Mouse (Mus musculus): ENCODE data around the gene Gm17428. TPM values are rescaled to one million over a fixed set of nuclear protein-coding genes. Genes with fewer than 3 reads are reported as not detected.

Gm17428 gene
- total and polyA plus RNA-seq, 3 experiments = not detected

DNA sequence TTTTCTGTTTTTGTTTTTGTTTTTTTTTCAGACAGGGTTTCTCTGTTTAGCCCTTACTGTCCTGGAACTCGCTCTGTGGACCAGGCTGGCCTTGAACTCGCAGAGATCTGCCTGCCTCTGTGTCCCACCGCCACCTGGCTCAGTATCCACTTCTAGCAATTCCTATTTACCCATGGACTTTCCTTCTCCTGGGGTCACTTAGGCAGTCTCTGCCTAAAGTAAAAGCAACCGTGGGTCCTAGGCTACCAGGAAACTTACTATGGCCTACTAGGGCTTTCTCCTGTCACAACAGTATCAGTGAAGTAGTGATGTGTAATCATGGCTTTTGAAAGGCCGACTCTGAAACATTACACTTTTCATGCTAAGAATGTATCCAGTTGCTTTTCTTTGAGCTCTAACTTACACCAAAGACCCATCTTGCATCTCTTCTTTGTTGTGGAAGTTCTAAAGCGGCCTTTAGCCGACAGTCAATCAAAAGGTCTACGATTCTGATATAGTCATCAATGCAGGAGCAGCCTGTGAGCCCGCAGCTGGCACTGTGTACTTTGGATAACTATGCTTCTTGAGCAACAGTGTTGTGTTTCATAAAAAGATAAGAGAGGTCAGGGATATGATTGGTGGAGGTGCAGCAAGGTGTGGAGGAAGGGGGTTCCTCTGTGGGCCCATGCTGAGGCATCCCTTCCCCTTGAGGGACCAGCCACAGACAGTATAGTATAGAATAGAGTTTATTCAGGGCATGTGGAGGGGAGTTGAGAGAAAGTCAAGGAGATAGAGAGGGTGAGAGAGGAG lies 30.6 kb downstream of the Gm17428 start:
- no peak overlapping the region for H3K4me3 ChIP-seq
- H3K36me3 ChIP-seq (ENCODE audit: control insufficient read depth, insufficient read depth, low read length) = no peaks in the 10 kb centered on the region
- WGBS = 83% methylated on average over 9 of the region's 9 CpGs
- no peaks in the 10 kb centered on the region for H3K79me2 ChIP-seq (replicated peaks; ENCODE audit: control insufficient read depth, insufficient read depth, low read length)
- H3K27me3 ChIP-seq (ENCODE audit: control insufficient read depth, insufficient read depth, low read length) = no peaks in the 10 kb centered on the region
- H3K27ac ChIP-seq = peak overlapping the region; percentile 16; the same call in 1 of the 2 replicates
- DNase-seq = peak in 1 of 2 experiments; percentile 6
- peaks cover 14% of the 10 kb centered on the region for H3K4me1 ChIP-seq (ENCODE audit: control insufficient read depth, insufficient read depth, low read length)
- intact Hi-C loops (cut with DNase I) = no loop called here
- TF ChIP-seq EP300 (IDR thresholded peaks at IDR 0.05; ENCODE audit: insufficient read depth, low read depth, low read length) = no peak
- 0 out of 2 replicates have a peak, but pooled peaks have one; percentile 26 for TF ChIP-seq POLR2A (IDR thresholded peaks at IDR 0.05; ENCODE audit: insufficient read depth, low read depth, low read length)
- no peak for TF ChIP-seq CTCF (IDR thresholded peaks at IDR 0.05)
- H3K9ac ChIP-seq (ENCODE audit: low read depth, low read length) = no peak overlapping the region

DNA sequence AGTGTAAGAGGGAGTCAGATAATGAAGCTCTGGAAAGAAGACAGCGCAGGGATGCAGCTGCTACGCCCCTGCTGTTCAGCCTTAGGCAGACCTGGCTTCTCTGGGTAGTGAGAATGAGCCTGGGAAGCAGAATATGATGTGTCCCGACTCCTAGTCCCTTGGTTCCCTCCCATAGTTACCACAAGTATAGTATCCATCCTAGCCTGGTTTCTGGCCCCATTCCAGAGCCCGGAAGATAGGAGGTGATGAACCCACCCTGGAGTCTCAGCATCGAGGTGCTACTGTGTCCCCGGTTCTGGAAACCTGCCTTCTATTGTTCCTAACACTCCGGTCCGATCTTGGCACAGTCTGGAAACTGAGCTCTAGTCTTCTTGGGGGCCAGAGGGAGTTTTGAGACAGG lies 31.7 kb downstream of the Gm17428 start:
- no peak overlapping the region for H3K4me3 ChIP-seq
- DNase-seq = no peak
- H3K36me3 ChIP-seq (ENCODE audit: control insufficient read depth, insufficient read depth, low read length) = no peaks in the 10 kb centered on the region
- peaks cover 13% of the 10 kb centered on the region for H3K4me1 ChIP-seq (ENCODE audit: control insufficient read depth, insufficient read depth, low read length)
- 43% methylated on average over 8 of the region's 8 CpGs for WGBS
- H3K27ac ChIP-seq = no peak overlapping the region
- H3K27me3 ChIP-seq (ENCODE audit: control insufficient read depth, insufficient read depth, low read length) = no peaks in the 10 kb centered on the region
- no peak overlapping the region for H3K9ac ChIP-seq (ENCODE audit: low read depth, low read length)
- no peak for TF ChIP-seq CTCF (IDR thresholded peaks at IDR 0.05)
- TF ChIP-seq EP300 (IDR thresholded peaks at IDR 0.05; ENCODE audit: insufficient read depth, low read depth, low read length) = no peak
- no peak for TF ChIP-seq POLR2A (IDR thresholded peaks at IDR 0.05; ENCODE audit: insufficient read depth, low read depth, low read length)
- intact Hi-C loops (cut with DNase I) = no loop called here
- H3K79me2 ChIP-seq (replicated peaks; ENCODE audit: control insufficient read depth, insufficient read depth, low read length) = no peaks in the 10 kb centered on the region

DNA sequence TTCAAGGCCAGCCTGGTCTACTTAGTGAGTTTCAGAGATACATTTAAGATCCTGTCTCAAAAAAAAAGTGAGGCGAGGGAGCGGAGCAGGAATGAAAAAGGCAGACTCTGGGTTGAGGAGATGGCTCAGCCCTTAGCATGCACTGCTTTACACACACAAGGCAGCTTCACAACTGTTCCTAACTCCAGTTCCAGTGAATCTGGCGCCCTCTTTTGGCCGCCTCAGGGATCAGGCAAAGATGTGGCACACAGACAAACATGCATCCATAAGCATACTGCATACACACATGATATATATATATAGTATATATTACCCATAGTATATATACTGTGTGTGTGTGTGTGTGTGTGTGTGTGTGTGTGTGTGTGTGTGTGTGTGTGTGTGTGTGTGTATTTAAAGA lies 34.4 kb downstream of the Gm17428 start:
- no peak for DNase-seq
- no peaks in the 10 kb centered on the region for H3K36me3 ChIP-seq (ENCODE audit: control insufficient read depth, insufficient read depth, low read length)
- peaks cover 1% of the 10 kb centered on the region; the same call in 1 of the 2 replicates for H3K4me1 ChIP-seq (ENCODE audit: control insufficient read depth, insufficient read depth, low read length)
- no peak overlapping the region for H3K4me3 ChIP-seq
- H3K27me3 ChIP-seq (ENCODE audit: control insufficient read depth, insufficient read depth, low read length) = no peaks in the 10 kb centered on the region
- 78% methylated on average over 4 of the region's 4 CpGs for WGBS
- H3K79me2 ChIP-seq (replicated peaks; ENCODE audit: control insufficient read depth, insufficient read depth, low read length) = no peaks in the 10 kb centered on the region; the same call in 1 of the 2 replicates
- intact Hi-C loops (cut with DNase I) = loop anchor here (10.0 kb wide), 1 partner anchor 326 kb away; the partner anchor contains the start of genes 1700123O20Rik and Acin1
- TF ChIP-seq CTCF (IDR thresholded peaks at IDR 0.05) (peak; percentile 34), POLR2A (IDR thresholded peaks at IDR 0.05; ENCODE audit: insufficient read depth, low read depth, low read length) (no peak)
- H3K9ac ChIP-seq (ENCODE audit: low read depth, low read length) = no peak overlapping the region
- no peak overlapping the region for H3K27ac ChIP-seq

DNA sequence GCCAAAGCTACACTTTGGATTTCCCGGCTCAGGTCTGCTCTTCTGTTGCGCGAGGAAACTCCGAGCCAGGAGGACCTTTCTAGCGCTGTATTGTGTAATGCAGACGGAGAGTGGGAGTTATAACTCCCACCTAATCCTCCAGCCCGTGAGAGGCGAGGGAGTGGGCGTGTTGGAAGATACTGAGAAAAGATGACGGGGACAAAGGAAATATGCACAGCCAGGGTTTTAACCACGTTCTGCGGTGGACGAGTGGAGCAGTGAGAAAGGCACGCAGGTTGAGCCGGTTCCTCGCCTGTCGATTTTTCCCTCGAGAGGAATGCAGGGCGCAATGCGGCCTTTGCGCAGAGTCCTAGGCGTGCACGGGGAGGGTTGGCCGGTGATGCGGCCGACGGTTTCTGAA lies 37.9 kb downstream of the Gm17428 start:
- Histone ChIP-seq H3K4me3 (peak overlapping the region; percentile 62), H3K9ac (ENCODE audit: low read depth, low read length) (peak overlapping the region; percentile 77), H3K79me2 (replicated peaks; ENCODE audit: control insufficient read depth, insufficient read depth, low read length) (no peaks in the 10 kb centered on the region; the same call in 1 of the 2 replicates), H3K36me3 (ENCODE audit: control insufficient read depth, insufficient read depth, low read length) (peaks cover 2% of the 10 kb centered on the region; the same call in 1 of the 2 replicates), H3K4me1 (ENCODE audit: control insufficient read depth, insufficient read depth, low read length) (peaks cover under 1% of the 10 kb centered on the region; the same call in 1 of the 2 replicates), H3K27me3 (ENCODE audit: control insufficient read depth, insufficient read depth, low read length) (no peaks in the 10 kb centered on the region), H3K27ac (peak overlapping the region; percentile 93)
- DNase-seq = no peak
- no peak for TF ChIP-seq CTCF (IDR thresholded peaks at IDR 0.05)
- no peak for TF ChIP-seq POLR2A (IDR thresholded peaks at IDR 0.05; ENCODE audit: insufficient read depth, low read depth, low read length)
- no peak for TF ChIP-seq EP300 (IDR thresholded peaks at IDR 0.05; ENCODE audit: insufficient read depth, low read depth, low read length)
- intact Hi-C loops (cut with DNase I) = loop anchor here (2.0 to 10.0 kb wide), 3 partner anchors 76 to 330 kb away; partner anchors contain the start of genes 1700123O20Rik and Acin1
- under 1% methylated on average over 27 of the region's 27 CpGs for WGBS

DNA sequence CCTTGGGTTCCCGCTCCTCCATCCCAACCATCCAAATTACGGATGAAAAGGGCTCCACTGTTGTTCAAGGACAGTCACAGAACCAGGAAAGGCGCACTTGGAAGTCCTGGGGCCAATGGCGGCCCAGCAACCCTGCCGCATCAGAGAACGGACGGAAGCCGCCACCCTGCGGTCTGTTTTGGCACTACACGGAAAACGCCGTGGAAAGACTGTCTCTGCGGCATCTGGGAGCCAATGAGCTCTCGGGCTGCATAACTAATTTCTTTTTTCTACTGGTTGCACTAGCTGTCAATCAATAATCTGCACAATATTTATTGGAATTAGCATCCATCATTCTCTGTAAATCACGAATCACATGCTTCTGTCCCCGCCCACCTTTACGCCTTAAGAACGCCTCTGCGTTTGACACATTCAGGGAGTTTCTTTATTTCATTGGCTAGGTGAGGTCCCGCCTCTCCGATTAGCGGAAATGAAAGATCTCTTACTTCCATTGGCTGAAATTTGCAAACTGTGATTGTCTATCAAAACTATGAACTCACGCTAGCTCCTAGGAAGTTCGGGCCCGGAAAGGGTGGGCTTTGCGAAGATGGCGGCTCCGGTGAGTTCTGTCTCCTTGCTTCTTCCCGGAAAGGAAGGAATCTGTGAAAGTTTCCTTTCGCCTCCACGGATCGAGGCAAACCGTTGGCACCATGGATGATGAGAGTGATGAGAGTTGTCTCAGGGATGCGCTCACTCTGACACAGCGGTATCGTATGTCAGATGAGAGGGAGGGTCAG lies 38.4 kb downstream of the Gm17428 start, which contains the start of gene Ngdn:
Ngdn (plus strand) TSS at position 464 of the 776 bp plus-strand sequence.
- H3K9ac ChIP-seq (ENCODE audit: low read depth, low read length) = peak within 1 kb of the TSS; percentile 77
- WGBS = under 1% methylated on average over 36 of the region's 36 CpGs
- peak within 1 kb of the TSS; percentile 93 for H3K27ac ChIP-seq
- H3K4me1 ChIP-seq (ENCODE audit: control insufficient read depth, insufficient read depth, low read length) = no peaks in the 10 kb centered on the region
- TF ChIP-seq POLR2A (IDR thresholded peaks at IDR 0.05; ENCODE audit: insufficient read depth, low read depth, low read length) = peak; percentile 96
- peak; percentile 46; the same call in 1 of the 2 replicates for TF ChIP-seq EP300 (IDR thresholded peaks at IDR 0.05; ENCODE audit: insufficient read depth, low read depth, low read length)
- peak; percentile 94 for TF ChIP-seq CTCF (IDR thresholded peaks at IDR 0.05)
- H3K27me3 ChIP-seq (ENCODE audit: control insufficient read depth, insufficient read depth, low read length) = no peaks in the 10 kb centered on the region
- H3K36me3 ChIP-seq (ENCODE audit: control insufficient read depth, insufficient read depth, low read length) = peaks cover 2% of the 10 kb centered on the region; the same call in 1 of the 2 replicates
- peak; percentile 98 to 99 for DNase-seq
- intact Hi-C loops (cut with DNase I) = loop anchor here (2.0 to 10.0 kb wide), 5 partner anchors 76 to 330 kb away; partner anchors contain the start of genes 1700123O20Rik and Acin1
- H3K79me2 ChIP-seq (replicated peaks; ENCODE audit: control insufficient read depth, insufficient read depth, low read length) = no peaks in the 10 kb centered on the region; the same call in 1 of the 2 replicates
- peak within 1 kb of the TSS; percentile 86 for H3K4me3 ChIP-seq
